Comparison of ENCODE assay signal across 13 mouse cellular contexts in genomic region chr4:136631237-136631994, GRCm38 (mm10). TPM values are rescaled to one million over a fixed set of nuclear protein-coding genes. Genes with fewer than 3 reads are reported as not detected.
DNase-seq lines count a peak whose midpoint lies in the region; ATAC-seq and TF ChIP-seq lines count a peak whose summit lies in the region.
"Had no signal": no experiment of that assay in that cellular context is flagged by ENCODE, and none has a peak within 500 bp of the region (broad histone marks: within the 10 kb centered on the region; RNA-seq: fewer than 3 reads in every experiment).

No protein-coding gene starts in this region.

- peaks cover 13% of the 10 kb centered on the region for H3K27me3 ChIP-seq in forebrain, embryonic 13.5 days
- peaks cover 12% of the 10 kb centered on the region for H3K27me3 ChIP-seq in forebrain, embryonic 10.5 days (ENCODE audit: poor library complexity, severe bottlenecking)
- no peaks in the 10 kb centered on the region for H3K27me3 ChIP-seq in liver, adult 2 months (ENCODE audit: control insufficient read depth, insufficient read depth, low read length)
- H3K27me3 ChIP-seq in liver, embryonic 11.5 days (replicated peaks; ENCODE audit: control insufficient read depth, insufficient read depth, low read length): peaks cover 4% of the 10 kb centered on the region; the same call in 1 of the 2 replicates
- H3K27me3 ChIP-seq in heart, postnatal 0 days (ENCODE audit: control insufficient read depth, insufficient read depth, low read length): peaks cover 13% of the 10 kb centered on the region

- DNase-seq in forebrain, embryonic 10.5 days (ENCODE audit: extremely low spot score, low spot score): no peak
- DNase-seq in liver, adult 2 months (ENCODE audit: extremely low read depth, low read depth, low spot score): peak; percentile 38
- no peak for DNase-seq in liver, embryonic 11.5 days (ENCODE audit: low spot score)
- DNase-seq in adrenal gland, adult 8-10 months: peak; percentile 58
- peak; percentile 72 for DNase-seq in heart, postnatal 0 days (ENCODE audit: low spot score)
- no peak for DNase-seq in thymus, postnatal 14 days
- no peak for DNase-seq in spleen, postnatal 4 days (ENCODE audit: low spot score in 2 of 2)
- DNase-seq: liver had no signal

- ATAC-seq in forebrain, embryonic 13.5 days: 0 out of 2 replicates have a peak, but pooled peaks have one; percentile 24
- ATAC-seq in liver, embryonic 11.5 days (replicated peaks; ENCODE audit: low FRiP score): no peak
- ATAC-seq in heart, postnatal 0 days (ENCODE audit: insufficient read depth, low read depth): peak; percentile 90

- no peak for TF ChIP-seq CTCF in liver, adult 2 months (IDR thresholded peaks at IDR 0.05; ENCODE audit: low read depth, low read length)
- TF ChIP-seq CTCF in heart, postnatal 0 days (IDR thresholded peaks at IDR 0.05; ENCODE audit: low read depth): no peak

- no peak overlapping the region for H3K27ac ChIP-seq in forebrain, embryonic 13.5 days
- no peak overlapping the region for H3K27ac ChIP-seq in forebrain, embryonic 10.5 days
- no peak overlapping the region for H3K27ac ChIP-seq in liver, adult 2 months (replicated peaks; ENCODE audit: insufficient read depth, low read depth, low read length)
- H3K27ac ChIP-seq in liver, embryonic 11.5 days (ENCODE audit: low read depth, low read length): no peak overlapping the region
- no peak overlapping the region for H3K27ac ChIP-seq in heart, postnatal 0 days (ENCODE audit: low read depth)
- H3K27ac ChIP-seq: embryonic facial prominence, embryonic 12.5 days; hindbrain, embryonic 12.5 days had no signal

- no peak overlapping the region for H3K4me3 ChIP-seq in forebrain, embryonic 13.5 days
- H3K4me3 ChIP-seq in forebrain, embryonic 10.5 days: no peak overlapping the region
- no peak overlapping the region for H3K4me3 ChIP-seq in liver, adult 2 months (ENCODE audit: insufficient read depth, low read depth, low read length)
- H3K4me3 ChIP-seq in liver, embryonic 11.5 days (ENCODE audit: low read depth, low read length): no peak overlapping the region
- H3K4me3 ChIP-seq in heart, postnatal 0 days (ENCODE audit: low read depth, low read length): no peak overlapping the region
- H3K4me3 ChIP-seq: embryonic facial prominence, embryonic 12.5 days; hindbrain, embryonic 12.5 days had no signal

- no peaks in the 10 kb centered on the region for H3K9me3 ChIP-seq in forebrain, embryonic 13.5 days (replicated peaks)
- H3K9me3 ChIP-seq in forebrain, embryonic 10.5 days: no peaks in the 10 kb centered on the region
- no peaks in the 10 kb centered on the region for H3K9me3 ChIP-seq in liver, embryonic 11.5 days (ENCODE audit: control insufficient read depth, low read length)
- H3K9me3 ChIP-seq in heart, postnatal 0 days (replicated peaks; ENCODE audit: control insufficient read depth, low read length): no peaks in the 10 kb centered on the region
- H3K9me3 ChIP-seq: embryonic facial prominence, embryonic 12.5 days; hindbrain, embryonic 12.5 days had no signal

- H3K4me1 ChIP-seq in forebrain, embryonic 13.5 days: peaks cover 14% of the 10 kb centered on the region
- H3K4me1 ChIP-seq in forebrain, embryonic 10.5 days: peaks cover 4% of the 10 kb centered on the region; the same call in 1 of the 2 replicates
- H3K4me1 ChIP-seq in liver, adult 2 months (ENCODE audit: control insufficient read depth, insufficient read depth, low read length): no peaks in the 10 kb centered on the region
- H3K4me1 ChIP-seq in liver, embryonic 11.5 days (replicated peaks; ENCODE audit: control insufficient read depth, insufficient read depth, low read length): no peaks in the 10 kb centered on the region
- no peaks in the 10 kb centered on the region; the same call in 1 of the 2 replicates for H3K4me1 ChIP-seq in heart, postnatal 0 days (ENCODE audit: control insufficient read depth, insufficient read depth)
- H3K4me1 ChIP-seq: embryonic facial prominence, embryonic 12.5 days had no signal

- no peak for TF ChIP-seq EP300 in heart, postnatal 0 days (IDR thresholded peaks at IDR 0.05; ENCODE audit: low read depth)

- no peak overlapping the region for H3K9ac ChIP-seq in forebrain, embryonic 13.5 days
- no peak overlapping the region for H3K9ac ChIP-seq in liver, adult 2 months (ENCODE audit: low read depth, low read length)
- H3K9ac ChIP-seq in liver, embryonic 11.5 days (ENCODE audit: low read depth, low read length): no peak overlapping the region
- H3K9ac ChIP-seq in heart, postnatal 0 days (replicated peaks; ENCODE audit: low read depth, low read length): no peak overlapping the region
- H3K9ac ChIP-seq: embryonic facial prominence, embryonic 12.5 days; hindbrain, embryonic 12.5 days had no signal

- H3K36me3 ChIP-seq in forebrain, embryonic 13.5 days (ENCODE audit: poor library complexity, severe bottlenecking): no peaks in the 10 kb centered on the region
- H3K36me3 ChIP-seq in forebrain, embryonic 10.5 days (replicated peaks): no peaks in the 10 kb centered on the region
- no peaks in the 10 kb centered on the region for H3K36me3 ChIP-seq in liver, adult 2 months (ENCODE audit: control insufficient read depth, insufficient read depth, low read length)
- no peaks in the 10 kb centered on the region for H3K36me3 ChIP-seq in liver, embryonic 11.5 days (ENCODE audit: control insufficient read depth, insufficient read depth, low read length)
- no peaks in the 10 kb centered on the region for H3K36me3 ChIP-seq in heart, postnatal 0 days (replicated peaks; ENCODE audit: control insufficient read depth, insufficient read depth, low read length)
- H3K36me3 ChIP-seq: embryonic facial prominence, embryonic 12.5 days; hindbrain, embryonic 12.5 days had no signal

- no peak for TF ChIP-seq POLR2A in liver, adult 2 months (IDR thresholded peaks at IDR 0.05; ENCODE audit: extremely low read depth, insufficient read depth, low read length)

- H3K79me2 ChIP-seq in liver, adult 2 months (ENCODE audit: control insufficient read depth, insufficient read depth, low read length): no peaks in the 10 kb centered on the region

- no peak overlapping the region for H3K4me2 ChIP-seq in forebrain, embryonic 13.5 days
- no peak overlapping the region for H3K4me2 ChIP-seq in liver, embryonic 11.5 days
- no peak overlapping the region for H3K4me2 ChIP-seq in heart, postnatal 0 days (ENCODE audit: low read depth, low read length)
- H3K4me2 ChIP-seq: embryonic facial prominence, embryonic 12.5 days; hindbrain, embryonic 12.5 days had no signal

- WGBS in forebrain, embryonic 13.5 days: 76% methylated on average over 11 of the region's 11 CpGs
- WGBS in forebrain, embryonic 10.5 days: 89% methylated on average over 11 of the region's 11 CpGs
- WGBS in liver, adult 2 months: 74% methylated on average over 11 of the region's 11 CpGs
- WGBS in liver, embryonic 11.5 days: 88% methylated on average over 11 of the region's 11 CpGs
- 77% methylated on average over 11 of the region's 11 CpGs for WGBS in heart, postnatal 0 days

RNA-seq across cellular contexts. Expression of gene Lactbl1, which starts 9.0 kb away (rescaled TPM):
- polyA plus RNA-seq in forebrain, embryonic 13.5 days (2015; fragmentation: Nextera tagmentation; extraction: Ambion mirVana): not detected in 2 replicates
- not detected in 2 replicates for polyA plus RNA-seq in forebrain, embryonic 10.5 days (2016; fragmentation: Nextera tagmentation; extraction: Ambion mirVana)
- total RNA-seq in liver, adult 2 months (2014; rRNA removed): not detected in 2 replicates
- not detected in 2 replicates for polyA plus RNA-seq in liver, adult 2 months (2012; rRNA removed)
- polyA plus RNA-seq in liver, embryonic 11.5 days (2014; fragmentation: Nextera tagmentation; extraction: Ambion mirVana): not detected in 2 replicates
- total RNA-seq in adrenal gland, adult 8-10 months (2022): not detected
- total RNA-seq in heart, postnatal 0 days (2014; rRNA removed; ENCODE audit: low replicate concordance): not detected in 2 replicates
- not detected in 2 replicates for polyA plus RNA-seq in heart, postnatal 0 days (2015; fragmentation: Nextera tagmentation; extraction: Ambion mirVana)
- polyA plus RNA-seq: C2C12; embryonic facial prominence, embryonic 12.5 days had no signal

RNA-seq across cellular contexts. Expression of gene Tex46, which starts 21.2 kb away (rescaled TPM):
- polyA plus RNA-seq in forebrain, embryonic 13.5 days (2015; fragmentation: Nextera tagmentation; extraction: Ambion mirVana): not detected in 2 replicates
- polyA plus RNA-seq in forebrain, embryonic 10.5 days (2016; fragmentation: Nextera tagmentation; extraction: Ambion mirVana): not detected in 2 replicates
- not detected in 2 replicates for total RNA-seq in liver, adult 2 months (2014; rRNA removed)
- not detected in 2 replicates for polyA plus RNA-seq in liver, adult 2 months (2012; rRNA removed)
- not detected in 2 replicates for polyA plus RNA-seq in liver, embryonic 11.5 days (2014; fragmentation: Nextera tagmentation; extraction: Ambion mirVana)
- not detected for total RNA-seq in adrenal gland, adult 8-10 months (2022)
- total RNA-seq in heart, postnatal 0 days (2014; rRNA removed; ENCODE audit: low replicate concordance): not detected in 2 replicates
- not detected in 2 replicates for polyA plus RNA-seq in heart, postnatal 0 days (2015; fragmentation: Nextera tagmentation; extraction: Ambion mirVana)
- polyA plus RNA-seq: C2C12; embryonic facial prominence, embryonic 12.5 days; hindbrain, embryonic 12.5 days; stomach, embryonic 14.5 days had no signal

RNA-seq across cellular contexts. Expression of gene Kdm1a, which starts 28.9 kb away (rescaled TPM):
- polyA plus RNA-seq in forebrain, embryonic 13.5 days (2015; fragmentation: Nextera tagmentation; extraction: Ambion mirVana): 83.3 and 88.3 TPM in 2 replicates
- polyA plus RNA-seq in forebrain, embryonic 10.5 days (2016; fragmentation: Nextera tagmentation; extraction: Ambion mirVana): 50.0 and 52.2 TPM in 2 replicates
- total RNA-seq in liver, adult 2 months (2014; rRNA removed): 10.0 and 10.9 TPM in 2 replicates
- 6.7 and 8.8 TPM in 2 replicates for polyA plus RNA-seq in liver, adult 2 months (2012; rRNA removed)
- polyA plus RNA-seq in liver, embryonic 11.5 days (2014; fragmentation: Nextera tagmentation; extraction: Ambion mirVana): 35.4 and 37.5 TPM in 2 replicates
- total RNA-seq in adrenal gland, adult 8-10 months (2022): 10 to 100 TPM; 45.5 to 57.8 (median 49.5) TPM
- total RNA-seq in heart, postnatal 0 days (2014; rRNA removed; ENCODE audit: low replicate concordance): 48.2 and 57.0 TPM in 2 replicates
- 15.2 and 17.0 TPM in 2 replicates for polyA plus RNA-seq in heart, postnatal 0 days (2015; fragmentation: Nextera tagmentation; extraction: Ambion mirVana)

Comparison
In these comparisons a context has a peak if more than half of its experiments do, and no peak if none do; other contexts are left out.
1. DNase-seq: peak in liver, adult 2 months (single experiment), adrenal gland, adult 8-10 months (single experiment) and heart, postnatal 0 days (single experiment); none in forebrain, embryonic 10.5 days (single experiment), liver, embryonic 11.5 days (single experiment), thymus, postnatal 14 days (single experiment) and spleen, postnatal 4 days (0 of 2).